Mouse (Mus musculus) activated CD4-positive, CD25-positive, alpha-beta regulatory T cell, adult 4 months (primary cell): ENCODE data around the gene Hsh2d. TPM values are rescaled to one million over a fixed set of nuclear protein-coding genes. Genes with fewer than 3 reads are reported as not detected.

Source experiments
- ATAC-seq: one replicate; pipeline ENCODE4 v1.8.0; 2017
- polyA plus RNA-seq, 2 experiments: library from polyadenylated mRNA; unstranded; fragments of 100-300 nt; shearing (Covaris generic); gene quantifications; one replicate each; pipeline ENCODE4 v1.2.1; 2017

The Hsh2d gene
- polyA plus RNA-seq, 2 experiments from 2014 or later: 22.2 to 29.1 TPM

GRCm38 (mm10) chr8:72190215-72190539 is 739 bp downstream of the Hsh2d start:
- peak; percentile 18 for ATAC-seq

- no peak for ATAC-seq
Measured at GRCm38 (mm10) chr8:72192065-72192464, 2.6 kb downstream of the Hsh2d start.

GRCm38 (mm10) chr8:72197997-72198396 is 8.6 kb downstream of the Hsh2d start:
- no peak for ATAC-seq

DNA sequence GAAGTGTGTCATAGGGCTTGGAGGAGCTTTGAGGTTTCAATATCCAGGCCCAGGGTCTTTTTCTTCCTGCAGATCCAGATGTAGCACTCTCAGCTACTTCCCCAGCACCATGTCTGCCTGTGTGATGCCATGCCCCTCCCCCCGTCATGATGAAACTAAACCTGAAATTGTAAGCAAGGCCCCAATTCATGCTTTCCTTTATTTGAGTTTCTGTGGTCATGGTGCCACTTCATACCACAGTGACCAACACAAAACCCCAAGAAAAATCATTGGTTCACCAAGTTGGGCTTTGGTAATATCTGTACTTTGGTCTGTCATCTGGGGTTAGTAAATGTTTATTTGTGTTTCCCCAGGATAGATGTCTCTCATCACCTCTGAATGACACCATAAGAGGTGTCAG is 19.1 kb downstream of the Hsh2d start:
- no peak for ATAC-seq

DNA sequence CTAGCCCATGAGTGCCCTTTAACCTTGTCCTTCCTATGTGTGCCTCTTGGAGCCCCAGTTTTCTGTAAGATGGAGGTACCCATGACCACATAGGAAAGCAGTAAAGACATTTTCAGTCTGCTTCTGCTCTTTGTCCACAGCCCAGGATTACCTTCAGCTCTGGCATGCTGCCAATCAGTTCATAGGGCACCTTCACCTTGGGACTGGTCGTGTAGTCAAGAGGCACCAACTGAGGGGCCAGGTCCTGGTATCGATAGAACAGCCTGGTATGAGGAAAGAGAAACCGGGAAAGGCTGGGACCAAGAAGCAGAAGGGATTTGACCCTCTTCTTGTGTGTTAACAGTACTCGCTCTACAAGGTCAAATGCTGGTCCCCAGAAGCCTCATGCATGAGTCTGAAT is 20.8 kb downstream of the Hsh2d start:
- no peak for ATAC-seq

GRCm38 (mm10) chr8:72210710-72211109 is 21.3 kb downstream of the Hsh2d start:
- peak; percentile 52 for ATAC-seq

DNA sequence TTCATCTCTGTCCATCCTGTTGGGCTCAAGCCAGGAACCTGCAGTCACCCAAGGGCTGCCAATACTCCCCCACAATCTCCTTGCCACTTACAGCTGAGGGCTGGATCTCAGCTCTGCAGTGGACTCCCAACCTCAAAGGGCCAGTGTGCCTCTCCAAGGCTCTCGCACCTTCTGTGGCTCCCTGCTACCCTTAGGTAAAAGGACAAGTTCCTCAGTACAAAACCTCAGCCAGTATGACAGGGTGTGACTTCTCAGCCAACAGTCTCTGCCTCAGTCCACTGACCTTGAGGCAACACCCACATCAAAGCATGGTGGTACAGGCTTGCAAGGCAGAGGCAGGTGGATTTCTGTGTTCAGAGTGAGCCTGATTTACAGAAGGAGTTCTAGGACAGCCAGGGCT is 22.4 kb downstream of the Hsh2d start:
- ATAC-seq: no peak

DNA sequence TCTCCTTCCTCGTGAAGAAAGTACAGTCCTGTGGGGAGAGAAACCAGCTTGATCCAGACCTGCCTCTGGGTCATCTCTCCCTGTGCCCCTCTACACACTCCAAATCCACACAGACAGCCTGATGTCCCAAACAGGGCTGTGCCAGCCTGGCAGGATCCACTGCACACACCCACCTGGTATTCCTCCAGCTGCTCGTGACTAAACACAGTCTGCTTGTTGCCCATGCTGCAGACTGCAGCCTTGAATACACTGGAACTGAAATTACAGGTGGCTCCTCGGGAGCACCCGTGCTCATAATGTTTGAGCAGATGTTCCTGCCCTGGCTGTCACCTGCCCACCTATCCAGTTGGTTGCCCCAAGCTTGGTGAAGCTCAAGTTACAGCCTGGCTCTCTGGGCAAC is 23.3 kb downstream of the Hsh2d start, which contains the start of gene Cib3:
Gene Cib3, minus strand, starts transcription at position 87 of the 400 bp plus-strand sequence.
- no peak for ATAC-seq

- ATAC-seq: no peak
Measured at GRCm38 (mm10) chr8:72213536-72213935, 24.1 kb downstream of the Hsh2d start, which contains the start of gene Gm11034. TSS of gene Gm11034 (minus strand) at chr8:72213636.

- no peak for ATAC-seq
Measured at GRCm38 (mm10) chr8:72215060-72215459, 25.6 kb downstream of the Hsh2d start.

DNA sequence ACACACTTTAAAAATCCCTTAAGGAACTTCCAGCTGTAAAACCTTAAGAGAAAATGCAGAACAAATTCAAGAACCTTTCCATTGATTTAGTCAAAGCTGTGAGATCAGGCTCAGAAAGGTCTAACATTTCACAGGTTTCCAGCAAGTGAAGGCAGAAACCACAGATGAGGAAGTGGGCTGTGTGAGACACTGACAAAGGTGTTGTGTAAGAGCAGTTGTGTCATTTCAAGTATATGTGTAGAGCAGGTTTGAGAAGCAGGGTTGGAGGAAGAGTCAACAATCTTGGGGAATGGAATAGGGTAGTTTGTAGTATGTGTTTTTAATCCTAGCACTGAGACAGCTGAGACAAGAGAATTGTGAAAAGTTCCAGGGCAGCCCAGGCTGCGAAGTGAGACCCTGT is 26.4 kb downstream of the Hsh2d start:
- peak; percentile 57 for ATAC-seq

GRCm38 (mm10) chr8:72218781-72219540 is 29.5 kb downstream of the Hsh2d start:
- ATAC-seq: no peak

DNA sequence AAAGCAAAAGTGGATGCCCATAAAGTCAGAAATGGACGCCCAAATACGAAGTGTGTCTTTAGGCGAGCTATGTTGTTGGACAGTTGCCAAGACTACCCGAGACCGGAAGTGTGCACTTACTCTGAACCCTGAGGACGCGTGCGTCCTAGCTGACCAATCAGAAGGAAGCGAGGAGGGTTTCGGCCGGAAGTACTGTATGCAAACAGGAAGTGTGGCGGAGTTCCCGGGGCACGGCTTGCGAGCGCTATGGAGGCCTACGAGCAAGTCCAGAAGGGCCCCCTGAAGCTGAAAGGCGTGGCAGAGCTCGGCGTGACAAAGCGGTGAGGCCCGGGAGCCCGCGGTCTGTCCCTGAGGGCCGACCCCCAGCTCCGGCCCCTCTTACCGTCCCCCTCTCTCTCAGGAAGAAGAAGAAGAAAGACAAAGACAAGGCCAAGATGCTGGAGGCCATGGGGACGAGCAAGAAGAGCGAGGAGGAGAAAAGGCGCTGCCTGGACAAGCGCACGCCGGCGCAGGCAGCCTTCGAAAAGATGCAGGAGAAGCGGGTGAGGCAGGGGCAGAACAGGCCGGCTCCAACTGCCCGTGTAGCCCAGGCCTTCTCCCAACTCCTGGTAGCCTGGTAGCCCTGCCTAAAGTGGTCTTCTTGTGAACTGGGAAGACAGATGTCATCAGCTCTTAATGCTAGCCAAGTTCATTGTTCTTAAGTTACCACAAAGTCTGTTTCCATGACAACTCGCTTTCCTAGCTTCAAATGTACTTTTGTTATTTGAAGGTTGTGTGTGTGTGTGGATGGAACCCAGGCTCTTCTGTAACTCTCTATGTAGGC is 30.3 kb downstream of the Hsh2d start, which contains the start of gene Fam32a:
Gene Fam32a, plus strand, starts transcription at position 190 of the 823 bp plus-strand sequence.
- ATAC-seq: peak; percentile 97

GRCm38 (mm10) chr8:72220758-72221157 is 31.3 kb downstream of the Hsh2d start:
- no peak for ATAC-seq

GRCm38 (mm10) chr8:72222656-72223055 is 33.2 kb downstream of the Hsh2d start:
- ATAC-seq: no peak

GRCm38 (mm10) chr8:72239499-72240402 is 50.3 kb downstream of the Hsh2d start, which contains the start of gene Ap1m1:
TSS of gene Ap1m1 (plus strand) at chr8:72240018.
- peak; percentile 82 for ATAC-seq

GRCm38 (mm10) chr8:72240403-72240763 is 50.9 kb downstream of the Hsh2d start:
- ATAC-seq: no peak

DNA sequence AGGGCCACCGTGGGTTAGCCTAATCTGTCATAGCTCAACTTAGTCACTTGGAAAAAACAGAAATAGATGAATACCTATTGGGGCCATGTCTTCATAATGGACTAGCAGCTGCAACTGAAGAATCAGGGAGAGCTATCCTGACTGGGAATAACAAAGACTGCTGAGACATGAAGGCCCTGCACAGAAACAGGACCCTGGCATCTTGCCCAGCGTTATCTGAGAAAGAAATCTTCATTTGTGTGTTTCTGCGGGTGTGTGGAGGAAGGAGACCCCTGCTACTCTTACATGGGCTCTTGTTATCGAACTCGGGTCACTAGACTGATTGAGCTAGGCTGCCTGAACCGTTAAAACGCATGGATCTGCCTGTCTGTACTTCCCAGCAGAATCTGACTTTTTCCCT is 51.5 kb downstream of the Hsh2d start:
- no peak for ATAC-seq

DNA sequence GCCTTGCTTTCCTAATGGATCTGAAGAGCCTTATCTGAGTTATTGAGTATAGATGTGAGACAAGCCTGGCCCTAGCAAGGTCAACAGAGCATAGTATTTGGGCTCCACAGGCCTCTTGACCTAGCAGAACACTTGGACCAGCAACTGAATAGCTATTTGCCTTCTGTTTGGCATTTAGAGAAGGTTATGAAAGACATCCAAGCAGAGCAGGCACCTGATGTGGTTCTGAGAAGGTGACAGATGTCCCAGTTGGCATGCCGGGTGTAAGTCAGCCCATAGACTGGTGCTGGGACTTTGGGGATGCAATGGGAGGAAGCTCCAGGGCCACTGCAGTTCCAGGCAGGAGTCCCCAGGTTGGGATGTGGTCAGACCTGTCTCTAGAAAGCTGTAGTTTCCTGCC is 52.8 kb downstream of the Hsh2d start:
- no peak for ATAC-seq

DNA sequence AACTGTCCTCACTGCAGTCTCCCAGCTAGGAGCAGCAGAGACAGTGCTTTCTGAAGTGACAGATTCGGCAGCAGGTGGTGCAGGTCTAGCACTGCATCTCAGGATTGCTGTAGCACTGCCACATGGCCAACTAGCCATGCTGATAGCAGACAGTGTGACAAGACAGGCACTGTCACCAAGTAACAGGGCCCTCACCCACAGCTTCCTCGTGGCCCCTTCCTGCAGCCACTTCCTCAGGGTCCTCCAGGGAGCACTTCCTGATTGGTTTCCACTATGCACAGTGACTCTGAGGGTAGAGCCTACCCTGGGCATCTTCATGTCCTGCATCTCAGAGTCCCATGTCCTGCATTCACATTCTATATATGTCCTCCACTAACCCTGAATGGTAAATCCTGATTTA is 55.2 kb downstream of the Hsh2d start:
- ATAC-seq: no peak
